Mouse (Mus musculus) kidney, postnatal 4 days (tissue): ENCODE measurements around the gene Phf23.

Experiments used
- DNase-seq, 2 experiments: peaks; one replicate each; pipeline ENCODE4 v3.0.0; 2021; ENCODE audit warnings: mixed read lengths in 2 of 2

Gene Phf23

DNA sequence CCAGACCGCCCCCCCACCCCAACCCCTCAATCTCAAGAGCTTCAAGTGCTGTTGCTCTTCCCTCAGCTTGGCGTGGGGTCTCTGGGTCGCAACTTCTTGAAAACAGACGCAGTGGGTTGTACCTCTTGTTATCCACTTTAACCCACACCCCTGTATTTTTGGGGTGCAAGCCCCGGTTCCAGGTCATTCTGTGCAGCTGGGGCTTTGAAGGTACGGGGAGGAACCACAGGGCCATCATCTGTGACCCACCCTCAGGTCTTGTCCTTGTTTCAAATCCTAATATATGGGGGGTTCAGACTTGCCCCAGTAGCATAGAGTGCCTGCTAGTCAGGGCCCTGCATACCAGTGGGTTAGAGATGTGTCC lies 28.6 kb downstream of the Phf23 start:
- DNase-seq: no peak

GRCm38 (mm10) chr11:70026689-70027088 lies 31.1 kb downstream of the Phf23 start:
- DNase-seq: peak; percentile 76 to 81

DNA sequence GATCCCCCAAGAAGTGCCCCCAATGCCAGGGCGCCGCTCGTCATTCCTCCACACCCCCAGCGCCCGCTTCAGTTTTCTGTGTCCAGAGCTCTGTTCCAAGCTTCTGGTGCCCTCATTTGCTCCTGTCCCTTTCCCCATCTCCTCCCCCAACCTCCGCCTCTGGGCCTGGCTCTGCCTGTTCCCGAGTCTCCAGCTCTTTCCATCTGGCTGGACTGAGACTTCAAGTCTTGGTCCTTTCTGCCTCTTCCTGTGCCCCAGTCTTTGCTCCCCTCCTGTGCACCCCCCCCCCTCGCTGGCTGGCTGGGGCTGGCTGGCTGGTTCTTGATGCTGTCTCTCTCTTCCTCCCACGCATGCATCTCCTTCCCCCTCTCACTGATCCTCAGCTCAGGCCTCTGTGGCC lies 31.8 kb downstream of the Phf23 start:
- peak; percentile 42 to 61 for DNase-seq

DNA sequence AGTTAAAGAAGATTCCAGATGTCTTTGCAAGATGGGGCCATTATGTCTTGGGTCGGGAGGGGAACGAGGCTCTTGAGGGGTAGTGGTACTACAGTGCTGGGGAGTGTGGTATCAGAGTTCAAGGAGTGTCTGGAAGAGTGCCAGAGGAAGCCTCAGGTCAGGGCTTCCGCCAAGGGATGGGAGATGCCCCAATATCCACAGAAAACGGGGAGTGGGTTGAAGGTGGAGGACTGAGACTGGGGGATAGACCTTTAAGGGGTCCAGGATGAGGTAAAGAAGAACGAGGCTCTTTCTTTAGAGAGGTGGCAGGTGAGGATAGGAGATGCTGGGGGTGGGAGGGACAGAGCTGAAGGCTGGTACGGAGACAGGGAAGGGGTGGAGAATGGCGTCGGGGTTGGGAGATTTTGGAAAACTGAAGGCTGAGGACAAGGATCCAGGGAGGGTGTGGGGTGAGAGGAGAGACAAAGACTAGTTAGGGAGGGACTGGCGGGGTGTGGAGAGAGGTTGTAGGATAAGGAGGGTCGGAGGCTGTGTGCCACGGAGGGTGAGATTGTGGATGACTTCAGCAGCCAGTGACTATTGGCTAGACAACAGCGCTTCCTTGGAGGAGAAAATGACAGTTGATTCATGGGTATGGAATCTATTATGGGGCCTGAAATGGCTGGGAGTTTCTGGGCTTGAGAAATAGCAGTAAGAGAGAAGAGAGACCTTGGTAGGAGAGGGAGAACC lies 33.0 kb downstream of the Phf23 start:
- no peak for DNase-seq

DNA sequence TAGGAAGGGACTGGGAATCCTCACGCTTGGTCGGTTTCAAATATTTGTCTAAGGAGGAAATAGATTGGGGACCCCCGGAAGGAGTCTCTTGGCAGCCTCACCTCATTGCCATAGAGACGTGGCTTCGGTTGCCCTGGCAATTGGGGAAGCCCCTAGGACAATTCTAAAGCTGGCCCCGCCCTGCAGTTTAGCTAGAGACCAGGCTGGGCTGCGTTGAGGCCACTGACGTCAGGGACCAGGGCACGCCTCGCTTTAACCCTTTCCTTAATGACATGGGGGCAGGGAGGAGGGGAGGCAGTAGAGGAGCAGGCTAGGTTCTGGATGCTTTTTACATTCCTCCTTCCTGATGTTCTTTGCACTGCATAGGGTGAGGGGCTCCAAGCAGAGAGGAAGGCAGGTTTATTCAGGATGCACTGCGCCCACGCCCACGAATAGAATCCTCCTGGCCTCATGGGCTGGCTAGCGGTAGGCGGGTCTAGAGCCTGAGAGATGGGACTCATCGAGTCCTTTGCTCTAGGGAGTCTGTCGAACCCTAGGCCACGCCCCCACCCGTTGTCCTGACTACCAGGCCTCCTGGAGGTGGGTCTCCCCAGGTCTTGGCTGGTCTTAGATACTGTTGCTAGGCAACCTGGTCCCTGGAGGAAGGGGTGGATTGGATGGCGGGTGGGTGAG lies 33.7 kb downstream of the Phf23 start:
- DNase-seq: peak; percentile 82 to 87

DNA sequence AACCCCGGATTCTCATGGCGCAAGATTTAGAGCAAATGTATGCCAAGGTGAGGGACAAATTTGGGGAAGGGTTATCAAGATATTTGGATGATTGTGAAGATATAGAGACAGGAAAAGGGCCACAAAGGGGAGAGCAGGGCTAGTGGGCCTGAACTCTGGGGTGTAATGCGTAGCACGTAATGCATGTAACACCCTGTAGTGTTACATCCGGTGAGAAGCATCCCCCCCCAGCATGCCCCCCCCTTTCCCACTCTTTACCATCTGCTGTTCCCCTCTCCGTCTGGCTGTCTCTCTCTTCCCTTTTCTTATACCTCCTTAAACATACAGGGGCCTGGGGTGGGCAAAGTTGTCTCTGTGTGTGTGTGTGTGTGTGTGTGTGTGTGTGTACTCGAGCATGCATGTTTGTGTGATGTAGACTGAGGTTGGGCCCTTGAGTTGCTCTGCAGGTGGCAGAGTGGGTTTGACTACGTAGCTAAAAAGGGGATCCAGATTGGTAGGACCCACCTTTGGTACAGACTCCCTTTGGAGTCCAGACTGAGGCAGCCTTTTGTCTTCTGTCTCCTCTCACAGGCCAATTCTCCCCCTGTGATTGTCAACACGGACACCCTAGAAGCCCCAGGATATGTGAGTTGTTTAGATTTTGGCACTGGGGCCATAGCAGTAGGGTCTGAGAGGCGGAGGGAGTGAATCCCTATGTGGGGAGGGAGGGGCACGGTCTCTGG lies 34.4 kb downstream of the Phf23 start:
- no peak for DNase-seq

DNA sequence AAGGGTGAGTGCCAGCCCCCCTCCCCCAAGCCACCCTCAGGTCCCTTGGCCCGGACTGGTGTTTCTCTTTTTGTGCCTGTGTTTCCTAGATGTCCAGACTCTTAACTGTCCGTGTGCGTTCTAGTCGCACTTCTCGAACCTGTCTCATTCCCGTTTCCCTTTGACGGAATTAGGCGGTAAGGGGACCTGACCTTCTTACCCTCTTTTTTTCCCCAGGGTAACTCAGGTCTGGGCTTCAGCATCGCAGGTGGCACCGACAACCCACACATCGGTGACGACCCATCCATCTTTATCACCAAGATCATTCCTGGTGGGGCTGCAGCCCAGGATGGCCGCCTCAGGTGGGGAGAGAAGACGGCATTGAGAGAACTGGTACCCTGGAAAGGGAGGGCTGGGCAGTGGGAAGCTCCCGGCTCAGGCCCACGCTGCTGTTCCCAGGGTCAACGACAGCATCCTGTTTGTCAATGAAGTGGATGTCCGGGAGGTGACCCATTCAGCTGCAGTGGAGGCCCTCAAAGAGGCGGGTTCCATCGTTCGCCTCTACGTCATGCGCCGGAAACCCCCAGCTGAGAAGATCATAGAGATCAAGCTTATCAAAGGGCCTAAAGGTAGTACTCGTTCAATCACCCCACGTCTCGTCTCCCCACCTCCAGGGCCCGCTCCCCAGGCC lies 35.2 kb downstream of the Phf23 start:
- no peak for DNase-seq

- no peak for DNase-seq
Observed at GRCm38 (mm10) chr11:70031321-70031670, 35.7 kb downstream of the Phf23 start.

GRCm38 (mm10) chr11:70038174-70038573 lies 42.6 kb downstream of the Phf23 start:
- DNase-seq: no peak

GRCm38 (mm10) chr11:70039631-70040030 lies 44.1 kb downstream of the Phf23 start:
- DNase-seq: no peak

DNA sequence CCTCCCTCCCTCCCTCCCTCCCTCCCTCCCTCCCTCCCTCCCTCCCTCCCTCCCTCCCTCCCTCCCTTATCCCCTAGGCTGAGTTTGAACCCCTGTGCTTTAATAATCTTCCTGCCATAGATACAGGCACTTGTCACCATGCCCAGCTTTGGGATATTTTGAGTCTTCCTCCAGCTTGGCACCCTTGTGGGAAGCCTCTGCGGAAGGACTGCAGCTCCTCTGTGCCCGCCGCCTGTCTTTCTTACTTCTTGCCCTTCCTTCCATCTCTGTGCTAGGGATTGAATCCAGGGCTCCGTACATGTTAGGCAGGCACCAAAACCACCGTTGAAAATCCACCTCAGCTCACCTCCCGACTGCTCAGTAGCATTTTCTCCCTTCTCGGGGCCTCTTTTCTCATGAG lies 44.6 kb downstream of the Phf23 start:
- DNase-seq: no peak

DNA sequence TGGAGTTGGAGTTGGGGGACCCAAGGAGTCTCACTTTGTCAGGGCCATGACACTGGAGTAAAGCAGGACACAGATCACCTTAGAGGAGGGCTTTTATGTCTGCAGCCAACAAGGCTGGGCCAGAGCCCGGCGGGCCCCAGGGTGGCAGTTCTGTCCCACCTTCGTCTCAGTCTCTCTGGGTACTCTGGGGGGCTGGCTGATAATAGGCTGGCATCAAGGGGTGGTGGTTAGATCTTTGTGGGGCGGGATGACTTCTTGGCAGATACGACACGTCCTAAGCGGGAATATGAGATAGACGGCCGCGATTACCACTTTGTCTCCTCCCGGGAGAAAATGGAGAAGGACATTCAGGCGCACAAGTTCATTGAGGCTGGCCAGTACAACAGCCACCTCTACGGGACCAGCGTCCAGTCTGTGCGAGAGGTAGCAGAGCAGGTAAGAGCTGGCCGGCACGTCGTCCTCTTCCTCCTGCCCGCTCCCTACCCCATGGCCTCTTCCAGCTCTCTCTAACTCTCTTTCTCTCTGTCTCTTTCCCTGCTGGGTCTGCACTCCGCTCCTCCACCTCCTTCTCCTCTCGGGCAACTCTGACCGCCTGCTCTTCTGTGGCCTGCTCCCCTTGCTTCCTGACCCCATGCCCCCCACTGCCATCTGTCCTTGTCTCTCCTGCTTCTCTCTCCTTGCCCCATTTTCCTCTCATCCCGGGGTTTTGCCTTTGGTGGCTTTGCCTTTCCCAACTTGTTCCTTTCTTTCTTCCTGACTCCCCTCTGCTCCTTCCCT lies 46.9 kb downstream of the Phf23 start:
- no peak for DNase-seq

- no peak for DNase-seq
Observed at GRCm38 (mm10) chr11:70043665-70044064, 48.1 kb downstream of the Phf23 start.

- no peak for DNase-seq
Observed at GRCm38 (mm10) chr11:70045435-70045834, 49.9 kb downstream of the Phf23 start.

- DNase-seq: no peak
Observed at GRCm38 (mm10) chr11:70049366-70049765, 53.8 kb downstream of the Phf23 start.
